Comparison of ENCODE assay signal across 10 mouse cellular contexts in the genomic region with DNA sequence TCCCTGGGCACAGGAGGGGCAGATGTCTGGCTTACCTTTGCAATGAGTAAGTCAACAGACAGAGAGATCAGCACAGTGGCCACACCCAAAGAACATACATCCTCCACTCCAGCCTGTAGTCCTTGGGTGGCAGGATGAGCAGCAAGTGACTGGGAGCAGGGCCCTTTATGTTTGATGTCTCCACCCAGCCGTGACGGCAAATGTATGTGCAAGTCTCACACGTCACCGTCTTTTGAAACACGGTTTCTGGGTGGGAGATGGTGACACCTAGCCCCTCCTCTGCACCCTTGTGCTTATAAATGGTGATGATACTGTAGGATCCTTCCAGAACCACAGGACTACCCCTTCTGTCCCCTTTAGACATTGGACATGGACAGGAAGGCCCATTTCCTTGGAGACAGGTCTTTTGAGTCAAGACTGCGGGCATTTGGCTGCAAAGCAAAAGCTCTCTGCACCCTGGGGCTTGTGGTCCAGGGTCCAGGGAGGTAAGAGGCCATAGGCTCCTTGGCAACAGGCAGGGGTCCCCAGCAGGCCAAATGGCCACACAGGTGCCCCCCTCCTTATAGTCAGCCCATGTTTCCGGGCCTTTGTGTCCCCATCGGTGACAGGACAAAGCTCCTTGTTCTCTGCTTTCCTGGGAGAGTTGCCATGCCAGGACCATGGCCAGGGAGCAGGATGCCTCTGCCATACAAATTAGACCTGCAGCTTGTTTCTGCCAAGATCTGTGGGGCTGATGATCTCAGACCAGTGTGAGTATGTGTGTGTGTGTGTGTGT. TPM values are rescaled to one million over a fixed set of nuclear protein-coding genes. Genes with fewer than 3 reads are reported as not detected.
DNase-seq lines count a peak whose midpoint lies in the region; ATAC-seq and TF ChIP-seq lines count a peak whose summit lies in the region.
"Had no signal": no experiment of that assay in that cellular context is flagged by ENCODE, and none has a peak within 500 bp of the region (broad histone marks: within the 10 kb centered on the region; RNA-seq: fewer than 3 reads in every experiment).

No protein-coding gene starts in this region.

- peak; percentile 37 for DNase-seq in liver, adult 2 months (ENCODE audit: extremely low read depth, low read depth, low spot score)
- DNase-seq in liver, embryonic 11.5 days (ENCODE audit: low spot score) = no peak
- peak; percentile 67 to 69 for DNase-seq in heart, postnatal 10 days
- peak; percentile 72 to 87 for DNase-seq in left cerebral cortex, postnatal 14 days (ENCODE audit: low spot score in 2 of 2)
- DNase-seq in kidney, adult 11 months = no peak
- DNase-seq in thymus, postnatal 25 days = no peak
- no peak for DNase-seq in embryo, embryonic 10 days (ENCODE audit: low spot score)
- DNase-seq in ovary, postnatal 10 days (ENCODE audit: low spot score) = no peak

- H3K36me3 ChIP-seq in liver, adult 2 months (ENCODE audit: control insufficient read depth, insufficient read depth, low read length) = no peaks in the 10 kb centered on the region
- no peaks in the 10 kb centered on the region for H3K36me3 ChIP-seq in liver, embryonic 11.5 days (ENCODE audit: control insufficient read depth, insufficient read depth, low read length)
- H3K36me3 ChIP-seq: G1E; limb, embryonic 13.5 days had no signal

- H3K9ac ChIP-seq in liver, adult 2 months (ENCODE audit: low read depth, low read length) = no peak overlapping the region
- no peak overlapping the region for H3K9ac ChIP-seq in liver, embryonic 11.5 days (ENCODE audit: low read depth, low read length)
- H3K9ac ChIP-seq: limb, embryonic 13.5 days had no signal

- no peak for TF ChIP-seq POLR2A in liver, adult 2 months (IDR thresholded peaks at IDR 0.05; ENCODE audit: extremely low read depth, insufficient read depth, low read length)

- no peak for TF ChIP-seq CTCF in liver, adult 2 months (IDR thresholded peaks at IDR 0.05; ENCODE audit: low read depth, low read length)

- no peaks in the 10 kb centered on the region for H3K79me2 ChIP-seq in liver, adult 2 months (ENCODE audit: control insufficient read depth, insufficient read depth, low read length)

- no peak overlapping the region for H3K4me2 ChIP-seq in liver, embryonic 11.5 days
- H3K4me2 ChIP-seq: limb, embryonic 13.5 days had no signal

- peaks cover 9% of the 10 kb centered on the region for H3K4me1 ChIP-seq in liver, adult 2 months (ENCODE audit: control insufficient read depth, insufficient read depth, low read length)
- H3K4me1 ChIP-seq in liver, embryonic 11.5 days (replicated peaks; ENCODE audit: control insufficient read depth, insufficient read depth, low read length) = no peaks in the 10 kb centered on the region
- H3K4me1 ChIP-seq: limb, embryonic 13.5 days had no signal

- H3K4me3 ChIP-seq in liver, adult 2 months (ENCODE audit: insufficient read depth, low read depth, low read length) = no peak overlapping the region
- no peak overlapping the region for H3K4me3 ChIP-seq in liver, embryonic 11.5 days (ENCODE audit: low read depth, low read length)
- H3K4me3 ChIP-seq: limb, embryonic 13.5 days had no signal

- H3K9me3 ChIP-seq in liver, embryonic 11.5 days (ENCODE audit: control insufficient read depth, low read length) = no peaks in the 10 kb centered on the region
- H3K9me3 ChIP-seq: G1E; limb, embryonic 13.5 days had no signal

- no peak overlapping the region for H3K27ac ChIP-seq in liver, adult 2 months (replicated peaks; ENCODE audit: insufficient read depth, low read depth, low read length)
- H3K27ac ChIP-seq in liver, embryonic 11.5 days (ENCODE audit: low read depth, low read length) = no peak overlapping the region
- H3K27ac ChIP-seq: limb, embryonic 13.5 days had no signal

- no peaks in the 10 kb centered on the region for H3K27me3 ChIP-seq in liver, adult 2 months (ENCODE audit: control insufficient read depth, insufficient read depth, low read length)
- no peaks in the 10 kb centered on the region for H3K27me3 ChIP-seq in liver, embryonic 11.5 days (replicated peaks; ENCODE audit: control insufficient read depth, insufficient read depth, low read length)

- 74% methylated on average over 8 of the region's 8 CpGs for WGBS in liver, adult 2 months
- 82% methylated on average over 8 of the region's 8 CpGs for WGBS in liver, embryonic 11.5 days

- no peak for ATAC-seq in liver, embryonic 11.5 days (replicated peaks; ENCODE audit: low FRiP score)

- intact Hi-C loops in heart, postnatal 10 days (cut with DNase I) = loop anchor here (5.0 to 10.0 kb wide), 2 partner anchors 103 to 850 kb away; no protein-coding TSS in a partner anchor
- intact Hi-C loops in left cerebral cortex, postnatal 14 days (cut with DNase I) = loop anchor here (5.0 kb wide), 1 partner anchor 103 kb away; no protein-coding TSS in a partner anchor

RNA-seq across cellular contexts. Expression of a gene that starts 48.7 kb away (rescaled TPM):
- 1,071 and 1,237 TPM in 2 replicates for total RNA-seq in liver, adult 2 months (2014; rRNA removed)
- 834 and 897 TPM in 2 replicates for polyA plus RNA-seq in liver, adult 2 months (2012; rRNA removed)
- polyA plus RNA-seq in liver, embryonic 11.5 days (2014; fragmentation: Nextera tagmentation; extraction: Ambion mirVana) = 6.5 and 6.6 TPM in 2 replicates
- total RNA-seq in heart, postnatal 10 days (2021) = 1 to 10 TPM; 1.0 to 2.2 TPM
- 10 to 100 TPM; 61.4 to 65.8 TPM for total RNA-seq in left cerebral cortex, postnatal 14 days (2021)
- polyA plus RNA-seq: G1E had no signal

Comparison
In these comparisons a context has a peak if more than half of its experiments do, and no peak if none do; other contexts are left out.
1. DNase-seq: peak in liver, adult 2 months (single experiment), heart, postnatal 10 days (2 of 2) and left cerebral cortex, postnatal 14 days (2 of 2); none in liver, embryonic 11.5 days (single experiment), kidney, adult 11 months (single experiment), thymus, postnatal 25 days (single experiment), embryo, embryonic 10 days (single experiment) and ovary, postnatal 10 days (single experiment).
2. RNA of a gene that starts 48.7 kb away (total RNA-seq): 1,071 to 1,237 TPM in liver, adult 2 months and 61.4 to 65.8 TPM in left cerebral cortex, postnatal 14 days; 1.0 to 2.2 TPM in heart, postnatal 10 days; every median in the first group is over 10 times any median in the second.